Mouse (Mus musculus) small intestine, adult 2 months (tissue): ENCODE data around the gene Gm20388. TPM values are rescaled to one million over a fixed set of nuclear protein-coding genes. Genes with fewer than 3 reads are reported as not detected.

Source experiments
- H3K27ac ChIP-seq: fragments of 200-500 bp; 2 replicates; pipeline ENCODE4 v1.5.1; 2012; ENCODE audit warnings: low read depth, low read length, control low read depth, inconsistent platforms; ENCODE audit not compliant: insufficient read depth
- H3K27me3 ChIP-seq: fragments of 200-500 bp; 2 replicates; pipeline ENCODE4 v1.6.1; 2012; ENCODE audit warnings: mild to moderate bottlenecking, moderate library complexity, low read length, inconsistent platforms; ENCODE audit not compliant: control insufficient read depth, insufficient read depth
- H3K36me3 ChIP-seq: fragments of 200-500 bp; 2 replicates; pipeline ENCODE4 v1.6.1; 2012; ENCODE audit warnings: mild to moderate bottlenecking, low read length, control low read depth, inconsistent platforms; ENCODE audit not compliant: control insufficient read depth, insufficient read depth
- H3K4me1 ChIP-seq: fragments of 200-500 bp; 2 replicates; pipeline ENCODE4 v1.6.1; 2012; ENCODE audit warnings: low read length, inconsistent platforms, mixed read lengths; ENCODE audit not compliant: control insufficient read depth, insufficient read depth, insufficient read length
- H3K4me3 ChIP-seq: fragments of 200-500 bp; 2 replicates; pipeline ENCODE4 v1.5.1; 2012; ENCODE audit warnings: low read depth, mild to moderate bottlenecking, control low read depth, inconsistent platforms, low read length, moderate library complexity
- CTCF ChIP-seq: fragments of 200-500 bp; IDR thresholded peaks from 2 replicates; pipeline ENCODE4 v1.5.1; 2012; ENCODE audit warnings: low read depth, mild to moderate bottlenecking, control low read depth, inconsistent platforms, low read length, moderate library complexity, mixed read lengths; ENCODE audit not compliant: insufficient replicate concordance, insufficient read length; ENCODE audit errors: extremely low read depth
- POLR2A ChIP-seq: fragments of 200-500 bp; IDR thresholded peaks from 2 replicates; pipeline ENCODE4 v1.6.1; 2012; ENCODE audit warnings: low read depth, mild to moderate bottlenecking, control low read depth, inconsistent platforms, low read length, moderate library complexity
- WGBS: fragments of 180-500 bp; shearing (Covaris S2); methylation state at CpG from one replicate; pipeline ENCODE4 v1.1.7; 2018; 5-methylcytosine and 5-hydroxymethylcytosine counted together
- polyA plus RNA-seq: library from polyadenylated mRNA; depleted of rRNA; stranded (reverse); fragments of >200 nt; gene quantifications from 2 replicates; pipeline ENCODE4 v1.2.3, GENCODE M21; 2012

Gene Gm20388
- polyA plus RNA-seq, 1 experiment, result 37.3 TPM

GRCm38 (mm10) chr8:121998631-121999030 is 2088.0 kb downstream of the Gm20388 start:
- no peaks in the 10 kb centered on the region for H3K4me1 ChIP-seq
- H3K27me3 ChIP-seq, result no peaks in the 10 kb centered on the region
- peaks cover 47% of the 10 kb centered on the region for H3K36me3 ChIP-seq
- WGBS, result 91% methylated on average over 4 of the region's 4 CpGs
- no peak overlapping the region for H3K27ac ChIP-seq
- no peak for TF ChIP-seq POLR2A
- no peak for TF ChIP-seq CTCF
- H3K4me3 ChIP-seq, result no peak overlapping the region

DNA sequence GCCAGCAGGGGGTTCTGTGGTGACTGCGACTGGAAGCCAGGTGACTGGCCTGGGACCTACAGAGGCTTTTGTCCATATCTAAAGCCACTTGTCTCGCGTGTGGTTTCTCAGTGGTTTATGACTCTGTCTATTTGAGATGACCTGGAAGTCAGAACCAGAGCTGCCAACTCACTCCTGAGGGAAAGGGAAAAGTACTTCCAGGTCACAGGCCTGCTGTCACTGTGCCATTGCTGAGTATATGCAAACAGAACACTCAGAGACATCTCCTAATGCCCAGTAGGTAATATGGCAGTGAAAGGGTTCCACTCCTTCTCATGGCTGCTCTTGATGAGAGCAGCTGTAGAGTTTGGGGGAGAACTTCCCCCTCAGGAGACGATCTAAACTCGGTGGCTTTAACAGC is 2088.6 kb downstream of the Gm20388 start:
- no peaks in the 10 kb centered on the region for H3K27me3 ChIP-seq
- peaks cover 44% of the 10 kb centered on the region for H3K36me3 ChIP-seq
- no peak overlapping the region for H3K27ac ChIP-seq
- 84% methylated on average over 5 of the region's 5 CpGs for WGBS
- no peak overlapping the region for H3K4me3 ChIP-seq
- TF ChIP-seq POLR2A (no peak), CTCF (no peak)
- no peaks in the 10 kb centered on the region for H3K4me1 ChIP-seq

DNA sequence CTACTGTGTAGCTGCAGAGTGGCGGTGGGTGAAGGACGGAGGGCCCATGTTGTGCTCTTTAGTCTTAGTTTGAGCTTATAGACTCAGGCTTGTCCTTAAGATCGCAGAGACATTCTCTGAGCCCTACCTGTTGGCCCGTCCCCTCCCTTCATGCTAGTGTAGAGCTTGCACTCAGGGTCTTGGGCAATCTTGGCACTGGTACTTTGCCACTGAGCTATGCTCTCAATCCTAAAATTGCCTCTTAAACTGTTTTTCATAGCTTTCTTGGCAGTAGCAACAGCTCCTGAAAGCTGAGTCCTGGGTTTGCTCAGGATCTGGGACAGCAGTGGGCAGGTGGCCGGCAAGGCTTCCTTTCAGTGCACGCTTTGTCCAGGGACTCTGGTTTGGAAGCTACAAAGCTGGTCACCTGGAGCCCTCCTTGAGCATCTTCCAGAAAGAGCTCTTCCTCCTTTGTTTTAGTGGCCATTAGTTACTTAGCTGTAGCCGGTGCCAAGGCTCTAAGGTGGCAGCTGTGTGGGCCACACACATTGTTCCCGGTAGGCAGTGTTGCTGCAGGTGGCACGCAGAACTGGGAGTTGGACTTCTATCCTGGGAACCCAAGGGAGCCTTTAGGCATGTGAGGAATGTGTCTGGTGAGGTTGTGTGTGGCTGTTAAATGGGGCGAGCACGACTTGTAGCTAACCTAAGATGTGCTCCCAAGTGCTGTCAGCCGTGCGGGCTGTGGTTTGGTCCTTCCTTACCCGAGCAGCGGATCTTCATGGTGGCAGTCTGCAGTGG is 2090.9 kb downstream of the Gm20388 start:
- Histone ChIP-seq H3K27ac (no peak overlapping the region), H3K27me3 (no peaks in the 10 kb centered on the region), H3K36me3 (peaks cover 49% of the 10 kb centered on the region), H3K4me3 (no peak overlapping the region), H3K4me1 (no peaks in the 10 kb centered on the region)
- TF ChIP-seq CTCF (no peak), POLR2A (no peak)
- 92% methylated on average over 15 of the region's 15 CpGs for WGBS

- WGBS, result 72% methylated on average over 8 of the region's 8 CpGs
- H3K27me3 ChIP-seq, result no peaks in the 10 kb centered on the region
- H3K4me3 ChIP-seq, result no peak overlapping the region
- TF ChIP-seq POLR2A, result no peak
- peaks cover 48% of the 10 kb centered on the region for H3K36me3 ChIP-seq
- no peaks in the 10 kb centered on the region for H3K4me1 ChIP-seq
- no peak overlapping the region for H3K27ac ChIP-seq
Observed at GRCm38 (mm10) chr8:122003646-122004045, 2093.0 kb downstream of the Gm20388 start.

GRCm38 (mm10) chr8:122004131-122004530 is 2093.5 kb downstream of the Gm20388 start:
- no peaks in the 10 kb centered on the region for H3K27me3 ChIP-seq
- no peak overlapping the region for H3K27ac ChIP-seq
- WGBS, result 69% methylated on average over 5 of the region's 5 CpGs
- H3K4me3 ChIP-seq, result no peak overlapping the region
- TF ChIP-seq POLR2A (no peak), CTCF (no peak)
- peaks cover 47% of the 10 kb centered on the region for H3K36me3 ChIP-seq
- no peaks in the 10 kb centered on the region for H3K4me1 ChIP-seq

- Histone ChIP-seq H3K4me3 (no peak overlapping the region), H3K27me3 (no peaks in the 10 kb centered on the region), H3K4me1 (no peaks in the 10 kb centered on the region), H3K36me3 (peaks cover 42% of the 10 kb centered on the region), H3K27ac (no peak overlapping the region)
- TF ChIP-seq CTCF (no peak), POLR2A (no peak)
- 91% methylated on average over 25 of the region's 25 CpGs for WGBS
Observed at GRCm38 (mm10) chr8:122005422-122006204, 2095.0 kb downstream of the Gm20388 start.
